Mouse (Mus musculus): ENCODE results near the gene Gemin8.
A peak's percentile ranks its signal among the peaks of the same experiment; 100 is the strongest.

The Gemin8 gene

GRCm38 (mm10) chrX:166230515-166231267, 60.4 kb downstream of the Gemin8 start:
- DNase-seq, result no peak

GRCm38 (mm10) chrX:166236131-166236530, 65.9 kb downstream of the Gemin8 start:
- DNase-seq, result no peak

- DNase-seq, result peak; percentile 34
Measured at GRCm38 (mm10) chrX:166238831-166239460, 68.7 kb downstream of the Gemin8 start, which contains the start of gene Gpm6b. Gene Gpm6b, plus strand, starts transcription at chrX:166238911.

- no peak for DNase-seq
Measured at GRCm38 (mm10) chrX:166239520-166239919, 69.3 kb downstream of the Gemin8 start.
